Mouse (Mus musculus): ENCODE measurements around the gene Abi3bp.

Abi3bp gene

DNA sequence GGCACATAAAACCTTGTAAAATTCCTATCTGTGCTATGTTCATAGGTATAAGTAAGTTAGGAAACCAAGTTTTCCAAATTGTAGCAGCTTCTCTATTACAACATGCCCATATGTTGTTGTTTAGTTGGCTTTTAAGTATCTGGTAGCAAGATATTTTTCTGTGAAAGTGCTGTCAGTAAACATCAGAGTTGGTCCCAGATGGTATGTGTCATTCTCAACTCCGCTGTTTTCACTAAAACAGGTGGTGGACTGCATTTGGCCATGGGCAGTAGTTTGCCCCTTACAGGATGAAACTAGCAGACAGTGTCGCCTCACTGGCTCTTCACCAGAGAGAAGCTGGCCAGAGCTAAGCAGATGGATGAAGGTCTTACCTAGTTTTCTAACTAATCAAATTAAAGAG, 26.3 kb downstream of the Abi3bp start:
- 72% methylated on average over 2 of the region's 2 CpGs for WGBS

DNA sequence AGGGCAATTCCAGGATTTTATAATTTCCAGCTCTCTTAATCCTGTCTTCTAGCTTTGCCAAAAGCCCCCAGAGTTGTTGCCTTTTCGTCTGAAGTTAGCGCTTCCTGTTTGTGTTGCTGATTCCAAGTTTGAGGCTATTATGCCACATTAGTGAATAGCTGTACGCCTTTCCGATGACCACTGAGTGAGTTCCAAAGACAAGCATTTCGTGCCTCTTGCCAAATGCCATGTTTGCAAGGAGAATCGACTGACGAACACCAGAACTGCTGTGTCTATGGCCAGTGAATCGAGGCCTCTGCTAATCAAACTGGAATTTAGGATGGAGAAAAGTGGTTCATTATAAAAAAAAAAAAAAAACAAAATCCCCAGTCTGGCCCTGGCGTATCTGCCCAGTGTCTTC, 40.3 kb downstream of the Abi3bp start:
- 52% methylated on average over 9 of the region's 9 CpGs for WGBS

DNA sequence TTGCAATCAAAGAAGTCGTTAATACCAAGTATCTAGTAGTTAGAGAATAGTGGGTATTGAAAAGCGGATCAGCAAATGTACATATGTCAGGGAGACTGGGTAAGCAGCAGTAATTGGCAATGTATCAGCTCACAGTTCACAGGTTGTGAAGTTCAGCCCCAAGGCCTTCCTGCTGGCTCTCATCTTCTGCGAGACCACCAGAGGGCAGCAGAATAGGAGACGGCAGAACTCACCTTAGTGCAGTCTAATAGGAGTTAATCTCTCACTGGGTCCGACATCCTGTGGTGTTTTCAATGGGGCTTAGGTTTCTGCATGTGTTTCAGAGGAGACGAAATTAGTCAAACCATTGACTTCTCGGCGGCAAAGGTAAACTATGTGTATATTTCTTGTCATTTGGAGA, 46.7 kb downstream of the Abi3bp start:
- 58% methylated on average over 8 of the region's 8 CpGs for WGBS

DNA sequence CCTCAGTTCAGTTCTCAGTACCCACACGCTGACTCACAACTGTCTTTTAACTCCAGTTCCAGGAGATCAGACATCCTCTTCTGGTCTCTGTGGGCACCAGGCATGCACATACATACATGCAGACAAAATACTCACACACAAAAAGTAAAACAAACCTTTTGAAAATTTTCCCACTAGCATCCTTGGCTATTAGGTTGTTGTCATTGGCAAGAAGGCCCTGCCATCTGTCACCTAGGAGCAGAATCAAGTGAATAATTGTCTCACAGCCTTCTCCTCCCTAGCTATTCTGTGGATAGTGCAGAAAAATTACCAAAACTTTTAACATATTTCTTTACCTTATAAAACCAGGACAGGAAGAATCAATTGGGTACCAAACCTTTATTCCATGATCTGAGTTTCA, 48.8 kb downstream of the Abi3bp start:
- 100% methylated on average over 1 of the region's 1 CpGs for WGBS

DNA sequence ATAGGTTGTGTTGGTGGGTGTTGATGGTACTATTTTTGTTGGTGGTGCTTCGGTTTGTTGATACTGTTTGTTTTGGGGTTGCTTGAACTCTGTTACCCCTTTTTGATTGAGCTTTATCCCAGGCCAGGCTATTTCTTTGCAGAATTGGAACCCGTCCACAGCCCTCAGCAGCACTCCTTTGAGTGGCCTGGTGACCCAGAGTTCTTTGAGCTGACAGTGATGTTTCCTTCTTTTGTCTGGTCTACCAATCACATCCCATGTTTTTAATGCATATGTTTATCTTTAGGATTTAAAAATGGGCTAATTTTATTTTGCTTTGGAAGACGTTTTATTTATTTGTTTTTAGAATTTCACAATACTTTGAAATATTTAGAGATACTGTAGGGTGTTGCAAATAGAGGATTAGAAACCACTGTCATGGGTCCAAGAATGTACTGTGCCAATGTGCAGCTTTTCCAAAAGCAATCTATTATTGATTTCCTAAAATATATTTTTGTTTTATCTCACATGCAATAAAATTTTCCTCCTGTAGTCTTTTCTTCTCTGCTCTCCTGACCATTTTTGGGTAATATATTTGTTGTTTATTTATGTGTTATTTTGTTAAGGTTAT, 50.5 kb downstream of the Abi3bp start:
- WGBS, result 67% methylated on average over 3 of the region's 3 CpGs

- 75% methylated on average over 1 of the region's 1 CpGs for WGBS
These were observed 101.9 kb downstream of the Abi3bp start for GRCm38 (mm10) chr16:56579536-56579935.

DNA sequence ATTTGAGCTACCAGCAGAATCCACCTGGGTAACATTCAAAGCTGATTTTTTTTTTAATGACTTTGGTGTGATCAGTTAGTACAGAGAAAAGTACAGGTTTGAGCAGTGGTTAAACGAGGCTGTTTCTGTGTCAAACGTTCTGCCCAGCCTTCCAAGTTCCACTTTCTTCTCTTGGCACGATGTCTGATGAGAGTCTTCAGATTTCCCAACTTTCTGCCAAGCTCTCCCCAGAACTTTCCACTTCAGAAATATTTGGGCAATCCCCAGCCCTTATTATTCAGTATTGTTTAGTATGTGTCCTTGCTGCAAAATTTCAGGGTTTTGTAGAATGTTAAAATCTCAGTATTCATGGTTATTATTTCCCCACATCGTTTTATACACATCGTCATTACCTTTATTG, 115.9 kb downstream of the Abi3bp start:
- 58% methylated on average over 5 of the region's 5 CpGs for WGBS

GRCm38 (mm10) chr16:56594866-56595265, 117.2 kb downstream of the Abi3bp start:
- WGBS, result 48% methylated on average over 6 of the region's 6 CpGs

- 97% methylated on average over 4 of the region's 4 CpGs for WGBS
These were observed 120.7 kb downstream of the Abi3bp start for GRCm38 (mm10) chr16:56598427-56598826.

DNA sequence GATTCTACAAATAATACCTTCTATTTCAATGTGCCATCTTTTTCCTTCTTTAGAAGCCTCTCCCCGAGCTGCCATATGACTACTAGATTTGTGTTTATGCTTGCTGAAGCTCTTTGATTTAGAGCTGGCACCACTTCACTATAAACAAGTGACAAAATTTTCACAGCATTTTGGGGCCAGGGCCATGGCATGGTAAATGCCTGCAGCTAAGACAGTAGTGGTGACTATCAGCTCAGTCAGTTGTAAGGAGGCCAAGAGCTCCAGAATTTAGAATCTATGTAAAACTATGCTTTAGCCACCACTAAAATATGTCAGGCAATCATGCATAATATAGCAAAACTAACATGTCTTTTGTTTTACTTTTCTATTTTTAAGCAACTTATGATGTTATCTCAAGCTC, 124.7 kb downstream of the Abi3bp start:
- 55% methylated on average over 1 of the region's 1 CpGs for WGBS

DNA sequence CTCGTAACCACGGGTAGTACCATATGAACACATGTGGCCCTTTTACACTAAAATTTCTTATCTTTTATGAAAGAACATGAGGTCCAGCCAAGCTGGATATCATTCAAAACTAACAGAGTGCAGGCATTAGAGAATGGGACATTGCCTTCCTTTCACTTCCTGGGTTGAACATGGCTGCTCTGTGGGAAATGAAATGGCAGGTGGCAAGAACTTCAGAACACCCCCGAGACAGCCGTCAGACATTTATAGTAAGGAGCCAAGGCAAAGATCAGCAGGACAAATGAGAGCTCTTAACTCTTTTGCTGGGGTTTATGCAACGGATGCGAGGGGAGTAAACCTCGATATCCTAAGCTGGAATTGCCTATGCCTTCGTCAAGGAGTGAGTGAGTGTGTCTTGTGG, 132.9 kb downstream of the Abi3bp start:
- 88% methylated on average over 8 of the region's 8 CpGs for WGBS

GRCm38 (mm10) chr16:56611096-56611867, 133.6 kb downstream of the Abi3bp start:
- WGBS, result 81% methylated on average over 10 of the region's 10 CpGs

- 87% methylated on average over 3 of the region's 3 CpGs for WGBS
These were observed 160.9 kb downstream of the Abi3bp start for GRCm38 (mm10) chr16:56638544-56638943.

- 26% methylated on average over 2 of the region's 2 CpGs for WGBS
These were observed 167.6 kb downstream of the Abi3bp start for GRCm38 (mm10) chr16:56645251-56645650.

DNA sequence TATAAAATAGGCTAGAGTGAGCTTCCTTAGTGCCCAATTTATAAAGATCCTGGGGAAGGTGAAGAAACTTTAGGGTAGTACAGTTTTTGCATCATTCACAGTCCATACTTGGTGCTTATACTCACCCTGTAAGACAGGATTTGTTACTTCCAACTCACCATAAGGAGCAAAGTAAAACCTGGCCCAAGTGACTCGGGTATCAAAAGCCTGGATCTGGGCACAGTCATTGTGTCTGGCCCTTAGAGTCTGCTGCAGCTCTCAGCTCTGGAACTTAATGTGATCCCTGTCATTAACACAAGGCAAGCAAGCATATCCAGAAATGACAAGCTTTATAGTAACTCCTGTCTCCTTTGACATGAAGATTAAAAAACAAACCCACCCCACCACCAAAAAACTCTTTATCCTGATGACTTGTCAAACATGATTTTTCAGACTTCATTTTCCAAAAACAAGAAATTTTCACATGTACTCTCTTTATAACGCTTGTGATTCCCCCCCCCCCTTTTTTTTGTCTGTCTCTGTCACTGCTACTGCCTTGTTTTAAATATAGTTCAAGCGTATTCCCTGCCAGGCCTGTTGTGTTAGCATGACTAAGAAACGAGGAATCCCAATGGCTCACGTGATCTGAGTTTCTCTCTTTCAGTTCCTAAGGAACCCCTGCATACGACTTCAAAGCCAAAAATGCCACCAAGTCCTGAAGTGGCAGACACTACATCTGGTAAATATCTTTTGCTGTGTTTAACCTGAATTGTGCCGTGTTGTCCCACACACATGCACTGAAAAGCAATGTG, 168.9 kb downstream of the Abi3bp start:
- WGBS, result 46% methylated on average over 7 of the region's 7 CpGs

GRCm38 (mm10) chr16:56655193-56655910, 177.7 kb downstream of the Abi3bp start:
- WGBS, result 85% methylated on average over 12 of the region's 12 CpGs

- WGBS, result 85% methylated on average over 5 of the region's 5 CpGs
These were observed 191.8 kb downstream of the Abi3bp start for GRCm38 (mm10) chr16:56669520-56669919.

DNA sequence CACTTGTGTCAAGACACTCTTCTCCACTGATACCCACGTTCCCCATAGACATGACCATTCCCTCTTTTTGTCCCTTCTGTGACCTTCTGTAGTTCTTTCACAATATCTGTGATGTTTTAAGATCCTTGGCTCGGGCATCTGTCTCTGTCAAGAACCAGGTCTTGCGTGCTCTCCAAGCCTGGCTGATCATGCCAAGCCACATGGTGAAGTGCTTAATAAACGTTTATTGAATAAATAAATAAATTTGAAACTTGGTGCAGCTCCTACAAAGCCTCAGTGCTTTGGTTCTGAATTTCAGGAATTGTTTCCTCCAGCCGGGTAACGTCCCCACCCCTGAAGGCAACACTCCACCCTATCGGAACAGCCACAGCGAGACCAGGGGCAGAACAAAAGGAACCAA, 193.3 kb downstream of the Abi3bp start:
- WGBS, result 82% methylated on average over 8 of the region's 8 CpGs

GRCm38 (mm10) chr16:56673420-56673819, 195.7 kb downstream of the Abi3bp start:
- 80% methylated on average over 2 of the region's 2 CpGs for WGBS

DNA sequence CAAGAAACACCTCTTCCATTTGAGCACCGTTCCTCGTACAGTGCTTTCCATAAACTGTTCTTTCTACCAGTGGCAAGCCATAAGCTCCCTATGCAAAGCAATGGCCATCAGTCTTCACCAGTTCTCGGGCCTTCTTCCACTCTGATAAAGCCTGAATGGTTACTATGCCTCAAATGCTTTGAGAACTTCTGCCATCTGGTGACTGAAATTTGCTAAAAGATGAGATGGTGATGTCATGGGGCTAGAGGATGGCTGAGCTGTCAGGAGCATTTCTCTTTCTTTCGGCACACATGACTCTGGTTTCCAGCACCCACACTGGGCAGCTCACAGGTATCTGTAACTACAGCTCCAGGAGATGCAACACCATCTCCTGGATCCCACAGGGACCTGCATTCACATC, 199.5 kb downstream of the Abi3bp start:
- WGBS, result 54% methylated on average over 4 of the region's 4 CpGs

GRCm38 (mm10) chr16:56681010-56681645, 203.4 kb downstream of the Abi3bp start:
- 66% methylated on average over 8 of the region's 8 CpGs for WGBS

DNA sequence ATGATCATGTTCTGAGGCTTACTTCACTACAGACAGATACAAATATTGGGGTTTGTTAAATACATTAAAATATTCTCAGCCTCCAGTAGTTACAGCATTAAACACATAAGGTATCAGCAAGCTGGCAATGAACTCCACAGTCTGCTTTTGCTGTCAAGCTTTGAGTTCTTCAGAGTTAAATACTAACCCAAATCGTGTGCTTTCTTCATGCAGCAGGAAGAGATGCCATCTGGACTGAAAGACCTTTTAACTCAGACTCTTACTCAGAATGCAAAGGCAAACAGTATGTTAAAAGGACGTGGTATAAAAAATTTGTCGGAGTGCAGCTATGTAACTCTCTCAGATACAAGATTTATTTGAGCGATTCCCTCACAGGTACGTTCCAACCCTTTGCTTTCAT, 209.1 kb downstream of the Abi3bp start:
- 64% methylated on average over 5 of the region's 5 CpGs for WGBS

Measured in cerebral cortex, adult 2 months (tissue).